Mouse (Mus musculus): ENCODE measurements around the gene Pitpnm1. TPM values are rescaled to one million over a fixed set of nuclear protein-coding genes. Genes with fewer than 3 reads are reported as not detected.

Pitpnm1 gene
- polyA plus RNA-seq, 1 experiment, result 42.3 TPM

DNA sequence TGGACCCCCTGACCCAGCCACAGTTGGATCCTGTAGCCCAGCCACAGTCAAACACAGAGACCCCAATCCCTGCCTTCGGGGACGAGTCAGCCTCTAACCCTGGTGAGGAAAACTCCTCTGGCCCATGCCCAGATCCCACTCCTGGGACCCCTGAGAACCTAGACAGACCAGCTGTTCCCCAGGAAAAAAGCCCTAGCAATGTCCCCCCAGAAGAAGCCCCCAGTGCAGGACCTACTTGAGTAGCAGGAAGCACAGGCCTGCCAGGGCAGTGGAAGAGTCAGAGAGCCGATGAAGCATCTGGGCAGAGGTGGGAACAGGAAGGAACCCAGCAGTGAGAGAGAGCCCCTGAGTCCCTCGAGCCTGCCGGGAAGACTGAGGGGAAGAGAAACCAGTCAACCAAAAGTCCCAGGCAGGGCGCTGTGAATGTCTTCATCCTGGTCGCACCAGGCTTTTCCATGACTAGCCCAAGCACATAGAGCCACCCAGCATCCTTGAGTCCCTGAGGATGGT is 44.0 kb downstream of the Pitpnm1 start, which contains the start of gene Cabp4:
Cabp4 (minus strand) TSS at position 275 of the 510 bp plus-strand sequence.
- Histone ChIP-seq H3K4me2 (ENCODE audit: low read depth) (no peak within 1 kb of the TSS), H3ac (ENCODE audit: control insufficient read depth, insufficient read length) (no peak within 1 kb of the TSS), H3K27me3 (ENCODE audit: control insufficient read depth, insufficient read depth, insufficient read length) (no peaks in the 10 kb centered on the region), H3K79me2 (ENCODE audit: control insufficient read depth, insufficient read depth) (peaks cover 2% of the 10 kb centered on the region), H3K36me3 (ENCODE audit: control insufficient read depth, insufficient read depth) (no peaks in the 10 kb centered on the region), H3K4me3 (no peak within 1 kb of the TSS)
- no peak for TF ChIP-seq REST (IDR thresholded peaks at IDR 0.05; ENCODE audit: insufficient read depth, insufficient read length)
- TF ChIP-seq TCF12 (IDR thresholded peaks at IDR 0.05; ENCODE audit: insufficient read depth, poor library complexity, severe bottlenecking), result no peak
- TF ChIP-seq USF1 (IDR thresholded peaks at IDR 0.05; ENCODE audit: low read depth), result no peak
- no peak for TF ChIP-seq TCF3 (IDR thresholded peaks at IDR 0.05; ENCODE audit: insufficient read length, low read depth)
- no peak for TF ChIP-seq MYOG (IDR thresholded peaks at IDR 0.05; ENCODE audit: control insufficient read depth in 1 of 3, insufficient read depth in 1 of 3, insufficient read length in 2 of 3, low read depth in 2 of 3)
- no peak for TF ChIP-seq SRF (IDR thresholded peaks at IDR 0.05; ENCODE audit: control insufficient read depth, insufficient read length, low read depth)
- TF ChIP-seq POLR2AphosphoS2 (IDR thresholded peaks at IDR 0.05; ENCODE audit: insufficient read length, low read depth), result no peak
- no peak for TF ChIP-seq E2F4 (IDR thresholded peaks at IDR 0.05; ENCODE audit: insufficient read depth)

DNA sequence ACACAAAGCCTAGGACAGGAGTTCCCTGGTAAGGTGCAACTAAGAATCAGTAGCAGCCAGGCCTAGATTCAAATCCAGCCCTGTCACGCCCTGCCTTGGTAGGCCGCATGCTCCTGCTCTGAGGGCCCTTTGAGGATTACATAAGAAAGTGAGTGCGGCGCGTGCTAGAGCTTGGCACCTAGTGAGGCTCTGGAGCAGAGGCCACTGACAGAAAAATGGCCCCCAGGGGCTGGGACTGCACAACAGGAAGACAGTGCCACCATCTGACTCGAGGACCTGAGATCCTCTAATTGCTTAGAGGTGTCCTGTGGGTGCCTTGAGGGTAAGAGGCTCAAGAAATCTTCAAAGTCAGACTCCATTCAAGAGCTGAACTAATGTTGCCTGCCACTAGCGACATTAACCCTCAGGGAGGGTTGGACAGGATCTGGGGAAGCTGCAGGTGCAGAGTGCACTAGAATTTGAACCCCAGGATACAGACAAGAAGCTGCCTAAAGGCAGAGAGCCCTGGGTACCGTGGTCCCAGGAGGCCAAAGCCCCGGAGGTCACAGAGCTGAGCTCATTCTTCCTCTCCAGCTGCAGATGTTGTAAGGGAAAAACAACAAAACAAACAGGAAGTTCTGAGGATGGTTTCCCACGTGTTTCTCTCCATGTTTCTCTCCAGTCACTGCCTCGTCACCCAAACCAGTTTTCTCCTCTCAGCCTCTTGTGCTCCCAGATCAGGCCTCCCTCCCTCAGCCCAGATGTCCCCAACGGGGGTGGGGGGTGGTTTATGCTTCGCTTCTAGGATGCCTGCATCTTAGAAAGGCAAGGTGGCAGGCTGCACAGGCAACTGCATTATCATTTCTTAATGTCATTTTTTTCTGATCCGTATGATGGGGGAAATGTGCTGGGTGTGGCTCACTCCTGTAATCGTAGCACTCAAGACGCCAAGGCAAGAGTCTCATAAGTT is 45.0 kb downstream of the Pitpnm1 start:
- no peak overlapping the region for H3K4me2 ChIP-seq (ENCODE audit: low read depth)
- no peak for TF ChIP-seq SRF (IDR thresholded peaks at IDR 0.05; ENCODE audit: control insufficient read depth, insufficient read length, low read depth)
- no peak for TF ChIP-seq MAX (IDR thresholded peaks at IDR 0.05; ENCODE audit: low read depth)
- TF ChIP-seq MYOG (IDR thresholded peaks at IDR 0.05; ENCODE audit: control insufficient read depth in 1 of 3, insufficient read depth in 1 of 3, insufficient read length in 2 of 3, low read depth in 2 of 3), result no peak
- TF ChIP-seq E2F4 (IDR thresholded peaks at IDR 0.05; ENCODE audit: insufficient read depth), result no peak
- TF ChIP-seq TCF3 (IDR thresholded peaks at IDR 0.05; ENCODE audit: insufficient read length, low read depth), result no peak
- TF ChIP-seq MYOD1 (IDR thresholded peaks at IDR 0.05; ENCODE audit: control insufficient read depth in 1 of 3, insufficient read length in 2 of 3, low read depth in 2 of 3), result no peak
- no peak for TF ChIP-seq POLR2AphosphoS2 (IDR thresholded peaks at IDR 0.05; ENCODE audit: insufficient read length, low read depth)
- no peak for TF ChIP-seq REST (IDR thresholded peaks at IDR 0.05; ENCODE audit: insufficient read depth, insufficient read length)
- no peak for TF ChIP-seq USF1 (IDR thresholded peaks at IDR 0.05; ENCODE audit: low read depth)
- no peak for TF ChIP-seq POLR2A (IDR thresholded peaks at IDR 0.05; ENCODE audit: insufficient read length, low read depth)
- no peaks in the 10 kb centered on the region for H3K27me3 ChIP-seq (ENCODE audit: control insufficient read depth, insufficient read depth, insufficient read length)
- no peak overlapping the region for H3K4me3 ChIP-seq
- H3K79me2 ChIP-seq (ENCODE audit: control insufficient read depth, insufficient read depth), result peaks cover 12% of the 10 kb centered on the region
- H3K36me3 ChIP-seq (ENCODE audit: control insufficient read depth, insufficient read depth), result no peaks in the 10 kb centered on the region
- no peak overlapping the region for H3ac ChIP-seq (ENCODE audit: control insufficient read depth, insufficient read length)

- Histone ChIP-seq H3K27me3 (ENCODE audit: control insufficient read depth, insufficient read depth, insufficient read length) (no peaks in the 10 kb centered on the region), H3K36me3 (ENCODE audit: control insufficient read depth, insufficient read depth) (peaks cover 5% of the 10 kb centered on the region), H3K4me3 (no peak overlapping the region), H3ac (ENCODE audit: control insufficient read depth, insufficient read length) (no peak overlapping the region), H3K4me2 (ENCODE audit: low read depth) (no peak overlapping the region), H3K79me2 (ENCODE audit: control insufficient read depth, insufficient read depth) (peaks cover 15% of the 10 kb centered on the region)
- TF ChIP-seq TCF3 (IDR thresholded peaks at IDR 0.05; ENCODE audit: insufficient read length, low read depth), result no peak
- TF ChIP-seq REST (IDR thresholded peaks at IDR 0.05; ENCODE audit: insufficient read depth, insufficient read length), result no peak
- no peak for TF ChIP-seq POLR2AphosphoS2 (IDR thresholded peaks at IDR 0.05; ENCODE audit: insufficient read length, low read depth)
- no peak for TF ChIP-seq SRF (IDR thresholded peaks at IDR 0.05; ENCODE audit: control insufficient read depth, insufficient read length, low read depth)
These were observed 46.1 kb downstream of the Pitpnm1 start for GRCm38 (mm10) chr19:4145936-4146335.

DNA sequence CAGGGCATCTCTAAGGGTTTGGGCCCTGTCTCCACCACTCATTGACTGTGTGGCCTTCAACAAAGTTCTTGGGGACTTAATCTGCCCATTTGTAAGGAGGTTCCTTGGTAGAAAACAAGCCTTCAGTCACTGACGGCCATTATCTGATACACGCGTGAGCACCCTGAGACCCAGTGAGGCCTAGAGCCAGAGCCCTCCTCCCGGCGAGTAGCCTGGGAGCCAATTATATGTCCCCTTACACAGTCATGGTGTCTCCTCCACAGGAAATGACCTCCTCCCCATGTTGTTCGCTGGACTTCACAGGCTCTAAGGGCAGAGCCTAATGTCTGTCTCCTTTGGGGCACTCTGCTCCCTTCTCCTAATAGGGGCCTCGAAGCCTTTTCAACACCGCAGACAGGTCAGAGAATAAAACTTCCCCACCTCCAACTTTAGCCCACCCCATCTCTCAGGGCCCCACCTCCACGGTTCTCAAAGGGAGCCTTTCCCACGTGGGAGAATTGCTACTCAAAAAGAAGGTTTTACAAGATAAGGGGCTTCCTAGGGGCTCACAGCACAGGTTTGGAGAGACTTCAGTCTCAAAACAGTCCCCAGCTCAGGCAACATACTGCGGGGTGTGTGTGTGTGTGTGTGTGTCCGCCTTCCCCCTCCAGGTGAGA is 46.7 kb downstream of the Pitpnm1 start:
- Histone ChIP-seq H3K4me2 (ENCODE audit: low read depth) (no peak overlapping the region), H3K27me3 (ENCODE audit: control insufficient read depth, insufficient read depth, insufficient read length) (no peaks in the 10 kb centered on the region), H3K4me3 (no peak overlapping the region), H3ac (ENCODE audit: control insufficient read depth, insufficient read length) (no peak overlapping the region), H3K79me2 (ENCODE audit: control insufficient read depth, insufficient read depth) (peaks cover 15% of the 10 kb centered on the region), H3K36me3 (ENCODE audit: control insufficient read depth, insufficient read depth) (peaks cover 6% of the 10 kb centered on the region)
- no peak for TF ChIP-seq TCF3 (IDR thresholded peaks at IDR 0.05; ENCODE audit: insufficient read length, low read depth)
- no peak for TF ChIP-seq MYOG (IDR thresholded peaks at IDR 0.05; ENCODE audit: control insufficient read depth in 1 of 3, insufficient read depth in 1 of 3, insufficient read length in 2 of 3, low read depth in 2 of 3)
- TF ChIP-seq MAX (IDR thresholded peaks at IDR 0.05; ENCODE audit: low read depth), result no peak
- no peak for TF ChIP-seq TCF12 (IDR thresholded peaks at IDR 0.05; ENCODE audit: insufficient read depth, poor library complexity, severe bottlenecking)
- TF ChIP-seq POLR2A (IDR thresholded peaks at IDR 0.05; ENCODE audit: insufficient read length, low read depth), result no peak
- TF ChIP-seq MYOD1 (IDR thresholded peaks at IDR 0.05; ENCODE audit: control insufficient read depth in 1 of 3, insufficient read length in 2 of 3, low read depth in 2 of 3), result no peak
- no peak for TF ChIP-seq REST (IDR thresholded peaks at IDR 0.05; ENCODE audit: insufficient read depth, insufficient read length)
- no peak for TF ChIP-seq SRF (IDR thresholded peaks at IDR 0.05; ENCODE audit: control insufficient read depth, insufficient read length, low read depth)
- no peak for TF ChIP-seq CEBPB (IDR thresholded peaks at IDR 0.05; ENCODE audit: insufficient read depth, poor library complexity, severe bottlenecking)
- no peak for TF ChIP-seq USF1 (IDR thresholded peaks at IDR 0.05; ENCODE audit: low read depth)
- TF ChIP-seq E2F4 (IDR thresholded peaks at IDR 0.05; ENCODE audit: insufficient read depth), result no peak
- no peak for TF ChIP-seq POLR2AphosphoS2 (IDR thresholded peaks at IDR 0.05; ENCODE audit: insufficient read length, low read depth)
